Mouse (Mus musculus): ENCODE results near the gene Fam114a2.

DNA sequence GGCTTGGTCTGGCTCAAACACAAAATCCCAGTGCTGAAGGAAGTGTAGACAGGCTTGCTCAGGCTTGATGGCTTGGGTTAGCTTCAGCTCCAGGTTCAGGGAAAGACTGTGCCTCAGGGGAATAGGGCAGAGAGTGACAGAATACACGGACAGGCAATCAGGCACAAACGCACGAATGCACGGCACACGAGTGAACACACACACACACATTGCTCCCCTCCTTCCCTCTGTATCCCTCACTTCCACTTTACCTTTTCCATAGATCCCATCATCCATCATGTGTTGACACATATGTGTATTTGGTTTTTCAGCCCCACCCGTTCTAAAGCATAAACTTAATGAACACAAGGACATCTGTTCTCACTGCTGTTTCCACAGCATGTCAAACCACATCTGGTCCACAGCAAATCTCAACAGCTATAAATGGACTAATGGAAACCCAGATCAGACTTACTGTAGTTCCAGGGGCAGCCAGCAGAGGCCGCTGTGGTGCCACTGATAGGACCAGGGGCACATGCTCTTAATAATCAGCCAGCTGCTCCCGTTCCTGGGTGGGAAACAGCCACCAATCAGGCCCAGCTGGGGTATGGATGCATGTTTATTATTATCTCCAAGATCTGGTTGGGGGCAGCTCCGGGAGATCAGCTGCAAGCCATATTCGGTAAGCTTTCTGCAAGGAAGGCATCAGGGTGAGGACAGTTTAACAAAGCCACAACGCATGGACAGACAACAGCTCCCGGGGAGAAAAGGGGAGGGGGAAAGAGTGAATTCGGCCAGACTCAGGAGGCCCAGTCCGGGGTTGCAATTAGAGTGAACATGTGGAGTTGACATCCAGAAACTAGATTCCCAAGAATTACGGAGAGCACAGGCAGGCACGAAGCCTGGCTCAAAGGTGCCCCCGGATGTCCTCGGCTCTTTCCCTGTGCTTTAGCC, 30.5 kb upstream of the Fam114a2 start:
- TF ChIP-seq GATA1 (IDR thresholded peaks at IDR 0.05; ENCODE audit: borderline replicate concordance, low read length) = no peak
- TF ChIP-seq FLI1 (IDR thresholded peaks at IDR 0.05; ENCODE audit: low read length) = no peak

Measured in megakaryocyte, embryonic 14.5 days (primary cell).